Mouse (Mus musculus): Measurements from ENCODE around the gene Ptgis.

DNA sequence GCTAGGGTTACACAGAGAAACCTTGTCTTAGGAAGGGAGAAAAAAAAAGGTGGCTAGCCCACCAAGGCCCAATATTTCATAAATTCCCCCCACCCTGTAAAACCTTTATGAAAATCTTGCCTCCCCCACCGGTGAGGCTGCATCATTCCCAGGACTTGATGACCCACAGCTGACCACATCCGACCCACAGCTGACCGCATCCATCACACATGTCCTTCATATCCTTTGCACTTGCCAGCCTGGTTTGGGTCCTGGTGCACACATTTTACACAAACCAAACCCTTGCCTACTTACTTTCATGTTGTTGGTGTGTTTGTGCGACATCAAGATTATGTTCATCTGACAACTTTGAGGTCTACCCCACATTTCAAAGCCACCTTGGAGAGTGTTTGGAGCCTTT is 4.2 kb downstream of the Ptgis start:
- TF ChIP-seq POLR2A (IDR thresholded peaks at IDR 0.05; ENCODE audit: low read depth, low read length) (no peak), CTCF (IDR thresholded peaks at IDR 0.05; ENCODE audit: extremely low read depth, insufficient read length, insufficient replicate concordance, low read depth, low read length) (no peak)
